Mouse (Mus musculus): Measurements from ENCODE around the gene Dctn3. TPM values are rescaled to one million over a fixed set of nuclear protein-coding genes. Genes with fewer than 3 reads are reported as not detected.
"Not testable (repeated sequence)": the region's sequence is repeated elsewhere in the genome, so short reads cannot be mapped to it uniquely, and the experiment has no call there.

Gene Dctn3
- polyA plus RNA-seq, 1 experiment from 2014 or later: 65.2 TPM

- H3K36me3 ChIP-seq (replicated peaks; ENCODE audit: insufficient read depth, low read length); DNase-seq; H3K4me1 ChIP-seq (ENCODE audit: insufficient read depth); H3K4me2 ChIP-seq (ENCODE audit: low read depth, low read length); H3K9me3 ChIP-seq (ENCODE audit: low read length); ATAC-seq; H3K9ac ChIP-seq (replicated peaks); H3K27ac ChIP-seq (ENCODE audit: low read depth); H3K4me3 ChIP-seq (ENCODE audit: low read depth, low read length): not testable (repeated sequence)
- peaks cover 17% of the 10 kb centered on the region; the same call in 1 of the 2 replicates for H3K27me3 ChIP-seq (ENCODE audit: insufficient read depth, low read length)
- WGBS (ENCODE audit: insufficient replicate concordance): 0% methylated on average over 1 of the region's 27 CpGs
These were observed 39.7 kb downstream of the Dctn3 start for GRCm38 (mm10) chr4:41683303-41683702.

GRCm38 (mm10) chr4:41682789-41683188 is 40.2 kb downstream of the Dctn3 start:
- H3K4me2 ChIP-seq (ENCODE audit: low read depth, low read length): no peak overlapping the region
- H3K4me1 ChIP-seq (ENCODE audit: insufficient read depth): no peaks in the 10 kb centered on the region
- H3K27me3 ChIP-seq (ENCODE audit: insufficient read depth, low read length): peaks cover 17% of the 10 kb centered on the region; the same call in 1 of the 2 replicates
- no peak overlapping the region for H3K9ac ChIP-seq (replicated peaks)
- H3K36me3 ChIP-seq (replicated peaks; ENCODE audit: insufficient read depth, low read length): no peaks in the 10 kb centered on the region
- 25% methylated on average over 6 of the region's 6 CpGs for WGBS (ENCODE audit: insufficient replicate concordance)
- no peak for ATAC-seq
- H3K27ac ChIP-seq (ENCODE audit: low read depth): no peak overlapping the region
- H3K9me3 ChIP-seq (ENCODE audit: low read length): no peaks in the 10 kb centered on the region
- DNase-seq: no peak
- TF ChIP-seq EP300 (IDR thresholded peaks at IDR 0.05; ENCODE audit: low read depth) (no peak), CTCF (IDR thresholded peaks at IDR 0.05; ENCODE audit: low read depth) (no peak)
- H3K4me3 ChIP-seq (ENCODE audit: low read depth, low read length): no peak overlapping the region

GRCm38 (mm10) chr4:41681947-41682346 is 41.0 kb downstream of the Dctn3 start:
- no peak overlapping the region for H3K4me3 ChIP-seq (ENCODE audit: low read depth, low read length)
- ATAC-seq (no peak), DNase-seq (no peak)
- no peak overlapping the region for H3K9ac ChIP-seq (replicated peaks)
- 68% methylated on average over 10 of the region's 10 CpGs for WGBS (ENCODE audit: insufficient replicate concordance)
- H3K4me1 ChIP-seq (ENCODE audit: insufficient read depth): no peaks in the 10 kb centered on the region
- no peak for TF ChIP-seq CTCF (IDR thresholded peaks at IDR 0.05; ENCODE audit: low read depth)
- TF ChIP-seq EP300 (IDR thresholded peaks at IDR 0.05; ENCODE audit: low read depth): no peak
- H3K36me3 ChIP-seq (replicated peaks; ENCODE audit: insufficient read depth, low read length): no peaks in the 10 kb centered on the region
- H3K9me3 ChIP-seq (ENCODE audit: low read length): no peaks in the 10 kb centered on the region
- H3K27ac ChIP-seq (ENCODE audit: low read depth): no peak overlapping the region
- peaks cover 17% of the 10 kb centered on the region; the same call in 1 of the 2 replicates for H3K27me3 ChIP-seq (ENCODE audit: insufficient read depth, low read length)
- H3K4me2 ChIP-seq (ENCODE audit: low read depth, low read length): no peak overlapping the region

- WGBS (ENCODE audit: insufficient replicate concordance): 48% methylated on average over 4 of the region's 4 CpGs
- no peak for ATAC-seq
These were observed 41.8 kb downstream of the Dctn3 start for GRCm38 (mm10) chr4:41681176-41681575.

GRCm38 (mm10) chr4:41679291-41679690 is 43.7 kb downstream of the Dctn3 start:
- Histone ChIP-seq H3K27ac (ENCODE audit: low read depth) (no peak overlapping the region), H3K4me2 (ENCODE audit: low read depth, low read length) (no peak overlapping the region), H3K36me3 (replicated peaks; ENCODE audit: insufficient read depth, low read length) (no peaks in the 10 kb centered on the region), H3K9ac (replicated peaks) (no peak overlapping the region), H3K4me3 (ENCODE audit: low read depth, low read length) (no peak overlapping the region), H3K27me3 (ENCODE audit: insufficient read depth, low read length) (peaks cover 23% of the 10 kb centered on the region; the same call in 1 of the 2 replicates), H3K9me3 (ENCODE audit: low read length) (no peaks in the 10 kb centered on the region), H3K4me1 (ENCODE audit: insufficient read depth) (no peaks in the 10 kb centered on the region)
- WGBS (ENCODE audit: insufficient replicate concordance): 33% methylated on average over 1 of the region's 2 CpGs
- no peak for ATAC-seq
- no peak for TF ChIP-seq CTCF (IDR thresholded peaks at IDR 0.05; ENCODE audit: low read depth)
- no peak for DNase-seq

More at GRCm38 (mm10) chr4:41681176-41681575, 41.8 kb downstream of the Dctn3 start:
- Histone ChIP-seq H3K4me1 (ENCODE audit: insufficient read depth) (no peaks in the 10 kb centered on the region), H3K4me3 (ENCODE audit: low read depth, low read length) (no peak overlapping the region), H3K27ac (ENCODE audit: low read depth) (no peak overlapping the region), H3K9ac (replicated peaks) (no peak overlapping the region), H3K9me3 (ENCODE audit: low read length) (no peaks in the 10 kb centered on the region), H3K27me3 (ENCODE audit: insufficient read depth, low read length) (peaks cover 20% of the 10 kb centered on the region; the same call in 1 of the 2 replicates), H3K4me2 (ENCODE audit: low read depth, low read length) (no peak overlapping the region), H3K36me3 (replicated peaks; ENCODE audit: insufficient read depth, low read length) (no peaks in the 10 kb centered on the region)
- no peak for TF ChIP-seq CTCF (IDR thresholded peaks at IDR 0.05; ENCODE audit: low read depth)
- TF ChIP-seq EP300 (IDR thresholded peaks at IDR 0.05; ENCODE audit: low read depth): no peak
- DNase-seq: no peak

- H3K27me3 ChIP-seq (ENCODE audit: insufficient read depth, low read length): peaks cover 23% of the 10 kb centered on the region; the same call in 1 of the 2 replicates
- H3K36me3 ChIP-seq (replicated peaks; ENCODE audit: insufficient read depth, low read length): no peaks in the 10 kb centered on the region
- no peak overlapping the region for H3K4me3 ChIP-seq (ENCODE audit: low read depth, low read length)
- no peak overlapping the region for H3K9ac ChIP-seq (replicated peaks)
- 72% methylated on average over 6 of the region's 6 CpGs for WGBS (ENCODE audit: insufficient replicate concordance)
- ATAC-seq: no peak
- H3K4me1 ChIP-seq (ENCODE audit: insufficient read depth): no peaks in the 10 kb centered on the region
- H3K9me3 ChIP-seq (ENCODE audit: low read length): no peaks in the 10 kb centered on the region
- no peak overlapping the region for H3K27ac ChIP-seq (ENCODE audit: low read depth)
- no peak for DNase-seq
- TF ChIP-seq EP300 (IDR thresholded peaks at IDR 0.05; ENCODE audit: low read depth): no peak
- TF ChIP-seq CTCF (IDR thresholded peaks at IDR 0.05; ENCODE audit: low read depth): no peak
- no peak overlapping the region for H3K4me2 ChIP-seq (ENCODE audit: low read depth, low read length)
These were observed 44.1 kb downstream of the Dctn3 start for GRCm38 (mm10) chr4:41678863-41679262.

Data from liver, postnatal 0 days (tissue).